Mouse (Mus musculus) adipocyte (in vitro differentiated cells): Measurements from ENCODE around the gene Megf8.
"Not testable (repeated sequence)": the region's sequence is repeated elsewhere in the genome, so short reads cannot be mapped to it uniquely, and the experiment has no call there.

Source experiments
- DNase-seq: peaks from one replicate; pipeline ENCODE4 v3.0.0-alpha.2; 2016; ENCODE audit warnings: low spot score

The Megf8 gene

GRCm38 (mm10) chr7:25383891-25384290 is 66.9 kb downstream of the Megf8 start:
- DNase-seq, result peak; percentile 29

- DNase-seq, result peak; percentile 25
Observed at GRCm38 (mm10) chr7:25384318-25384717, 67.4 kb downstream of the Megf8 start.

GRCm38 (mm10) chr7:25384818-25385217 is 67.9 kb downstream of the Megf8 start:
- DNase-seq, result no peak

- DNase-seq, result peak; percentile 24
Observed at GRCm38 (mm10) chr7:25385259-25385658, 68.3 kb downstream of the Megf8 start.

GRCm38 (mm10) chr7:25385850-25386555 is 69.0 kb downstream of the Megf8 start:
- DNase-seq, result peak; percentile 87

- peak; percentile 52 for DNase-seq
Observed at GRCm38 (mm10) chr7:25387811-25388440, 71.0 kb downstream of the Megf8 start.

GRCm38 (mm10) chr7:25388916-25389315 is 72.0 kb downstream of the Megf8 start:
- DNase-seq, result peak; percentile 41

GRCm38 (mm10) chr7:25390054-25390770 is 73.2 kb downstream of the Megf8 start:
- peak; percentile 97 for DNase-seq

- peak; percentile 82 for DNase-seq
Observed at GRCm38 (mm10) chr7:25390986-25391385, 74.0 kb downstream of the Megf8 start.

GRCm38 (mm10) chr7:25391856-25392453 is 75.0 kb downstream of the Megf8 start:
- peak; percentile 92 for DNase-seq

GRCm38 (mm10) chr7:25392851-25393250 is 75.9 kb downstream of the Megf8 start:
- DNase-seq, result peak; percentile 12

- peak; percentile 52 for DNase-seq
Observed at GRCm38 (mm10) chr7:25393451-25394210, 76.7 kb downstream of the Megf8 start.

- DNase-seq, result peak; percentile 25
Observed at GRCm38 (mm10) chr7:25394754-25395153, 77.8 kb downstream of the Megf8 start.

- no peak for DNase-seq
Observed at GRCm38 (mm10) chr7:25395186-25395557, 78.2 kb downstream of the Megf8 start.

GRCm38 (mm10) chr7:25395558-25396521 is 78.9 kb downstream of the Megf8 start:
- DNase-seq, result peak; percentile 94

GRCm38 (mm10) chr7:25396621-25397020 is 79.7 kb downstream of the Megf8 start:
- DNase-seq, result no peak

GRCm38 (mm10) chr7:25398610-25399009 is 81.6 kb downstream of the Megf8 start, which contains the start of gene Lipe:
Gene Lipe (minus strand): TSS chr7:25398710.
- no peak for DNase-seq

GRCm38 (mm10) chr7:25399028-25399427 is 82.1 kb downstream of the Megf8 start:
- not testable (repeated sequence) for DNase-seq

- DNase-seq, result no peak
Observed at GRCm38 (mm10) chr7:25401551-25401950, 84.6 kb downstream of the Megf8 start.

GRCm38 (mm10) chr7:25401986-25402385 is 85.0 kb downstream of the Megf8 start:
- DNase-seq, result no peak
